Mouse (Mus musculus): ENCODE results near the gene Naga. TPM values are rescaled to one million over a fixed set of nuclear protein-coding genes. Genes with fewer than 3 reads are reported as not detected.

The Naga gene
- polyA plus RNA-seq, 1 experiment from 2014 or later = 38.1 TPM

- Histone ChIP-seq H3K27me3 (no peaks in the 10 kb centered on the region), H3K9me3 (no peaks in the 10 kb centered on the region), H3K9ac (no peak overlapping the region), H3K4me3 (no peak overlapping the region), H3K27ac (no peak overlapping the region), H3K4me1 (peaks cover 16% of the 10 kb centered on the region; the same call in 1 of the 2 replicates), H3K4me2 (replicated peaks) (no peak overlapping the region), H3K36me3 (peaks cover 49% of the 10 kb centered on the region)
- ATAC-seq (ENCODE audit: insufficient number of reproducible peaks, insufficient read depth, low FRiP score, low TSS enrichment) = no peak
- 87% methylated on average over 4 of the region's 4 CpGs for WGBS
Observed at GRCm38 (mm10) chr15:82280638-82281037, 58.1 kb downstream of the Naga start.

Other genes starting within 250 kb of the Naga start
- gene Ccdc134, start 211.0 kb downstream of the Naga start, polyA plus RNA-seq (2016; fragmentation: Nextera tagmentation; extraction: Ambion mirVana) = 26.2 and 27.0 TPM in 2 replicates
- gene Srebf2, start 191.7 kb downstream of the Naga start, polyA plus RNA-seq (2016; fragmentation: Nextera tagmentation; extraction: Ambion mirVana) = 200 and 202 TPM in 2 replicates
- gene Shisa8, start 126.1 kb downstream of the Naga start, polyA plus RNA-seq (2016; fragmentation: Nextera tagmentation; extraction: Ambion mirVana) = 0.75 and 0.79 TPM in 2 replicates
- gene Tnfrsf13c, start 114.6 kb downstream of the Naga start, polyA plus RNA-seq (2016; fragmentation: Nextera tagmentation; extraction: Ambion mirVana) = 0.13 and 0.23 TPM in 2 replicates
- 68.8 and 71.0 TPM in 2 replicates for gene Cenpm, start 94.2 kb downstream of the Naga start, polyA plus RNA-seq (2016; fragmentation: Nextera tagmentation; extraction: Ambion mirVana)
- 0.29 TPM in 1 of 2 replicates, not detected in the other for gene 1500009C09Rik, start 86.5 kb downstream of the Naga start, polyA plus RNA-seq (2016; fragmentation: Nextera tagmentation; extraction: Ambion mirVana)
- 59.9 and 66.0 TPM in 2 replicates for gene Sept3, start 64.0 kb downstream of the Naga start, polyA plus RNA-seq (2016; fragmentation: Nextera tagmentation; extraction: Ambion mirVana)
- gene Wbp2nl, start 40.0 kb downstream of the Naga start, polyA plus RNA-seq (2016; fragmentation: Nextera tagmentation; extraction: Ambion mirVana) = 0.12 TPM in 1 of 2 replicates, not detected in the other
- 10.3 and 11.2 TPM in 2 replicates for gene Pheta2, start within 50 bp of the Naga start, polyA plus RNA-seq (2016; fragmentation: Nextera tagmentation; extraction: Ambion mirVana)
- gene Smdt1, start within 50 bp of the Naga start, polyA plus RNA-seq (2016; fragmentation: Nextera tagmentation; extraction: Ambion mirVana) = 227 and 245 TPM in 2 replicates
- 281 and 295 TPM in 2 replicates for gene Ndufa6, start 15.4 kb upstream of the Naga start, polyA plus RNA-seq (2016; fragmentation: Nextera tagmentation; extraction: Ambion mirVana)
- 10.6 and 10.9 TPM in 2 replicates for gene Cyp2d22, start 41.3 kb upstream of the Naga start, polyA plus RNA-seq (2016; fragmentation: Nextera tagmentation; extraction: Ambion mirVana)
- gene Cyp2d11, start 55.1 kb upstream of the Naga start, polyA plus RNA-seq (2016; fragmentation: Nextera tagmentation; extraction: Ambion mirVana) = not detected in 2 replicates
- gene Cyp2d10, start 68.3 kb upstream of the Naga start, polyA plus RNA-seq (2016; fragmentation: Nextera tagmentation; extraction: Ambion mirVana) = not detected in 2 replicates
- gene Cyp2d9, start 94.5 kb upstream of the Naga start, polyA plus RNA-seq (2016; fragmentation: Nextera tagmentation; extraction: Ambion mirVana) = not detected in 2 replicates
- gene Cyp2d12, start 216.1 kb upstream of the Naga start, polyA plus RNA-seq (2016; fragmentation: Nextera tagmentation; extraction: Ambion mirVana) = not detected in 2 replicates

All from embryonic facial prominence, embryonic 12.5 days (tissue).